Mouse (Mus musculus): ENCODE results near the gene Nkx2-5. TPM values are rescaled to one million over a fixed set of nuclear protein-coding genes. Genes with fewer than 3 reads are reported as not detected.

Gene Nkx2-5
- polyA plus RNA-seq, 2 experiments from 2014 or later: not detected

DNA sequence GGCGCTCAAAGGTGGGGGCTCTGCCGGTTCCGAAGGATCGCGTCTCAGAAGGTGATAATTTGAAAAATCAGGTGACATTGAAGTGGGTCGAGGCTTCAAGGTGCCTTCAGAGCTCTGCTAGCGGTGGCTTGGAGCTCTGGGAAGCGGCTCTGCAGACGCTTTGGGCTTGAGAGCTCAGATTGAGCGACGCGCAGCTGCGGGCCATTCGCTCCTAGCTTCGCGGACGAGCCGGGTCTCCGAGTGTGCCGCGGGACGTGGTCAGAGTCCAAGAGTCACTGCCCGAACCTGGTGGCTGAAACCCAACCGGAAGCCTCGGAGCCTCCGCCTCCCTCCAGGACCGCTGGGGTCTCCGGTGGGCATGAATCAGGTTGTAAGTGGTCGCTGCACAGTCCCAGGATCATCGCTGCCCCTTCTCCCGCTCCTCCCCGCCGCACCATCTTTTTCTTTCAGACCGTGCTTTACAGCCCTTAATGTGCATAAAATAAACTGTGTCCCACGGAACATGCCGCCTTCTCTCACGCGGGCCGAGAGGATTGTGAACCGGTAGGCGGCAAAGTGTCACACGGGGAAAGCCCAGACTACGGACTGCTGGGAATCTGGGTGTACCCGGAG is 5.0 kb upstream of the Nkx2-5 start:
- ATAC-seq: no peak

DNA sequence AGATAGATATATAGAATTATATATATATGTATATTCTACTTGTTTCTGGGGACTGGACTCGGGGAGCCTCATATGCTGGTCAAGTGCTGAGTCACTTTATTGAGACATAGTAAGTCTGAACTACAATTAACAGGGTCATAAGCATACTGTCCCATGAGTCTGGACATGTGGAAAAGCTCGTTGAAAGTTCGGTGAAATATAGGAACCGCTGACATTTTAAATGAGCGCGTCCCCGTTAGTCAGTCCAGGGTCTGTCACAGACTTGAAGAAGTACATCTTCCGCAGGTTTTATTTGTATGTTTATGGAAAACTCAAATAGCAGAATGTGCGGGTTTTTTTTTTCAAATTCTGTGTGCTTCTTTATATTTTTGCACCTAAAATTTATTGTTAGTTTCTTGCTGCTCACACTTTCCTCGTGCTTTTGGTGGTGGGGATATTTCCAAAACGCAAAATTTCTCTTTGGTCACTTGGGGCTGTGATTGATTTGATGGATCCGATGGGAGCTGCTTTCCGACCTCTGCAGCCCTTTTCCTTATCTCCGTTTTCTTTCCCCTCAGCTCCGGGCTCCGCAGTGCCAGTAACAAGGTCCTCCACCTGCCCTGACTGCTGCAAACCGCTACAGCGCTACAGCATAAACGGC is 4.4 kb upstream of the Nkx2-5 start:
- ATAC-seq: no peak

DNA sequence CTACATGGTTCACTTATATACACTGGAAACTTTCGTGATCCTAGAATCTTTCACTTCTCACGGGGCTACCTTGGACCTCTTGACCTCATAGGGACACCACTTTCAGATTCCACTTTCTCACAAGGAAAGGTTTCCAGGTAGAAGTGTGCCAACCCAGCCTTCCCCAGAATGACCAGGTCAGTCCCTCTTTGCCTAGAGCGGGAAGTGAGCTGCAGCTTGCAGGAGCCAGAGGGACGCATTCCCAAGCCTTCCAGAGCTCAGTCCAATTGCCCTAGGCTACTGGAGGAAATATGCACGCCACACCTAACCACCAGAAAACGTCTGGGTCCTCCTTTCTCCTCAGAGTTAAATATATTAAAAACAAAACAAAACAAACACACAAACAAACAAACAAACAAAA is 3.4 kb upstream of the Nkx2-5 start:
- no peak for ATAC-seq

DNA sequence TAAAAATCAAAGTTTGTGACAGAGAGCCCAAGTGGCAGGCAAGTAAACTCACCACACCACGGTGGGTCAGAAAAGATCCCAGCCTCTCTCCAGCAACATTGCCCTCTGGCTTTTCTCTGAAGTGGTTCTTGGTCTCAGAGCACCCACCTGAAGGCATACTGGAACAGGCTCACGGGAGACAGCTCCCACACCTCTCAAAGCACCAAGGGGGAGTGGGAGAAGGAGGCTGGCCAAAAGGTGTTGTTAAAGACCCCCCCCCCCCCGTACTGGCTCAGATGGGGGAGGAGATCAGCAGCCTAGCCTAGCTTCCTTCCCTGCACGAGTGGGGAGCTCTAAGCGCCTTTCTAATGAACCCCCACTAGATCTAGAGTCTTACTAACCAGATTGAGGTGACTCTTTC is 3.0 kb upstream of the Nkx2-5 start:
- ATAC-seq: no peak

DNA sequence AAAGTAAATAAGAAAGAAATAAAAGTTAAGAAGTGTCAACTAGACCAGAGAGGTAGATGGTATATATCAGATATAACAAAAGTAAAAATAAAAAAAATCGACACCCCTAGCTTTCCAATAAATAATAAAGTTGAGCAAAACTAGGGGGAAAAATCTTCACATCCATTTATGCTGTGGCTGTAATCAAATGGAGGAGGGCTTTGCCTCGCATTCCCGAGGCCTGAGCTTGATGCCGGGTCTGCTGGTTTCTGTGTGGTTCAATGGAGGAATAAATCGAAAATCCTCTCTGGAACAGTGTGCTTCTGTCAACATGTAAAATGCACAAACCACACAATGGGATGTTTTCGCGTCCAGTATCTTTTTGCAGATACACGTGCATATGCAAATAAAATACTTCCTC is 1.6 kb upstream of the Nkx2-5 start:
- no peak for ATAC-seq

DNA sequence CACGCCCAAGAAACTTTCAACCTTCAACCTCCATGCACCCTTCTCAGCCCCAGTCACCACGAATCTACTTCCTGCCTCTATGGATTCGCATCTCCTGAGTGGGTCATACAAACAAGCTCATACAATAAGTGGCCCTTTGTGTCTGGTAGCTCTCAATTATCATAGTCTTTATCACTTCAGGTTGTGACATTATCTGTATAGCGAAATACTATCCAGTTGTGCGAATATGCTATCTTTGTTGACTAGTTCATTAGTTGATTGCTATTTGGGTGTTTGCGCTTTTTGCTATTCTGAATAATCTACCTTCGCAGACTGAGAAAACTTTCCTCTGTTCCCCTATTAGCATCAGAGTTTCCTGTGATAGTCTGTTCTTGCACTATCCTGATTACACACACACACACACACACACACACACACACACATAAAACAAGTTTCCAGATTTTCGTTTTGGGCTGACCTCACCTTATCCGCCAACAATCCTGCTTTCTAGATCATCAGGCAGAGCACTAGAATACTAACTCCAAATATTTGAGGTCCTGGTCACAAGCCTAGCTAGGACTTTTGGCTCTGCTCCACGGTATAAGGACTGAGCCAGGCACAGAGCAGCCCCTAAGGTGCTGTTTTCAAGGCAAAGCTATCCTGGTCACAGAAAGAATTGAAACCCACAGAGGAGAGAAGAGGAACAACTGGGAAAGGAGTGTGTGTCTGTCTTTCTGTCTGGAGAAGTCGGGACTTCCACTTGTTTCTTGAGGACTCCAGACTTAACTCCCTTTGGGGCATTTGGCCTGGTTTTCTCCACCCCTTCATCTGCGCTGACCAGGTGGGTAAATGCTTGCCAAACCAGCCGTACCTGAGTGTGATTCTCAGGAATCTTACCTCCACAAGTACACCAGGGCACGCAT is 591 bp upstream of the Nkx2-5 start:
- ATAC-seq: no peak

DNA sequence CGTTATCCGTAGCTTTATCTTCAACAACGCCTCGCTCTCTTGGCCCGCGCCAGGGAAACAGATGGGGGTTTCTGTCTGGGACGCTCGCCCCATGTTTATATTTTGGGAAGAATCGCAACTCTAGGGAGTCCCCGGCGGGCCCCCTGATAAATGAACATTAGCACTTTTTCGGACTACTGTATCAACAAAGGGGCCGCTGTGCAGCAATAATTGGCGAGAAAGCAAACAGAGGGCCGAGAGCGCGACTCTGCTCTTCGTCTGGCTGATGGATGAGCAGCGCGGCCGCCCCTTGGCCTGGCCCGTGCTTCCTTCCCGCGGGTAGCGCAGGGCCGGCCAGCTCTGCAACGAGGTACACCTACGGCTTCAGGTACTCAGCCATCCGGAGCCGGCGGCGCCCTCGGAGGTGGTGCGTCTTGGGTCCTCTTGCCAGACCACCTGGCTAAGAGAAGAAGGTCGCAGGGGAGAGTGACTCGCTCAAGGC is 398 bp downstream of the Nkx2-5 start:
- no peak for ATAC-seq

DNA sequence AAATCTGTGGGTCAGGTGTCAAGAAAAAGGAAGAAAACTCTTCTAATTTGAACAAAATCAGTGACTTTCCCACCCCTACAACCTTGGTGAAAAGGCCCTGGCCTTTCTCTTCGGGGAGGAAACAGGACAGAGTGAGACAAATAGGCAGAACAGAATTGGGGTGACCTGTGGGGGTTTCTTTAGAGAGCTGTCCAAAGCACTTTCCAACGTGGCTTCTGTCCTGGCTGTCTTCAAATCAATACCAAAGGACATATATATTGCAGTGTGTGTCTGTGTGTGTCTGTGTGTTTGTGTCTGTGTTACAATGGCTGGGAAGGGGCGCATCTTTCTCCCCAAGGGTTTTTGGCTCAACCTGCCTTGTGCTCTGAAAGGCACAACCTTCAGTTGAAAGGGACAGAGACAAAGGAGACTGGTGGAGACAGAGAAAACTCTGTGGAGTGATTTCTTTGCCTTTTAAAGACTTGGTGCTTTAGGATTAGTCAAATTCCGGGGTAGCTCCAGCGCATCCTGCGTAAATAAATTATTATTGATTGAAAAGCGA is 1.0 kb downstream of the Nkx2-5 start:
- no peak for ATAC-seq

DNA sequence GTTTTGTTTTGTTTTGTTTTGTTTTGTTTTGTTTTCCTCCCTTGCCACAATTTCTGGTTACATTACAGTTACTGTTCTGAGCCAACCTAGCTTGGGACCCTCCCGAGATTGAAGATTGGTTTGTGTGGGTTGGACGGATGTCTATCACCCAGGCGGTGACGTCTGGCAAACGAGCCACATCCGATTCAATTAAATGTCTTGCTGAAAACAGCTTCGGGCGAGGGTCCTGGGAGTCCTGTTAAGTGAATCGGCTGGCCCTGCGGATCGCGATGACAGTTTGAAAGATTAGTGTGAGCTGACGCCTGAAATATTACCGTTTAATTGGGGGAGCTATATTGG is 1.6 kb downstream of the Nkx2-5 start:
- peak; percentile 67 for ATAC-seq

DNA sequence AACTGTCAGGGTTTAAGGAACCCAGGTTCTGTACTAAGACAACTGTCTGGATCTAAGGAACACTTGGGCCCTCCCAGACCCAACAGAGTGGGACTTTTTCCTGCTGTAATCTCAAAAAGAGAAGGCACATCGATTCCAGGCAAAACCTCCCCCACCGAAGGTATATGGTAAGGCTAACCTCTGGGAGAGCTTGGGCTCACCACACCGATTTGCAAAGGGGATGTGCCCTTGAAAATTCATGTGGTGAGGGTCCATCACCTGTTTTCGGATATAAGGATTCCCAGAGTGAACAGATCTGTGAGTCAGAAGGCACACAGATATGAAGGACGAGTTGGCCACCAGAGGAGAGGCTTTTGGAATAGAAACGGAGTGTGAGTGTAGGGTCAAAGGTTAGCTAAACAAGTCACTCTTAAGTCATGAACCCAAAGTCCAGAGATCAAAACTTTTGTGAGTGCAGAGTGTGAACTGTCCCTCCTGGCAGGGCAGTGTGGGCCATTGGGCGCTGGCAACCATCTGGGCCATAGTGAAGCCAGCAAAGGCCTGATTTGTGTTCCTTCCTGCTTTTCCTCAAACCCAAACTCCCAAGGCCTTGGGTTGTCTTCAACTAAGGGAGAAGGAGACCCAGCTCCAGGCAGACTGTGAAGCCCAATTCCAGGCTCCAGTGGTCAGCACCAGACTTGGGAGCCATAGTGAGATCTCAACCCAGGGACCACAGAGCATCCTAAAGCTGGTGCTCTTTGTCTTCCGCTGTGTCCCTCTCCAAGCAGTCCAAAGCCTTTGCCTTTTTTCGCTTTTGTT is 2.2 kb downstream of the Nkx2-5 start:
- no peak for ATAC-seq

DNA sequence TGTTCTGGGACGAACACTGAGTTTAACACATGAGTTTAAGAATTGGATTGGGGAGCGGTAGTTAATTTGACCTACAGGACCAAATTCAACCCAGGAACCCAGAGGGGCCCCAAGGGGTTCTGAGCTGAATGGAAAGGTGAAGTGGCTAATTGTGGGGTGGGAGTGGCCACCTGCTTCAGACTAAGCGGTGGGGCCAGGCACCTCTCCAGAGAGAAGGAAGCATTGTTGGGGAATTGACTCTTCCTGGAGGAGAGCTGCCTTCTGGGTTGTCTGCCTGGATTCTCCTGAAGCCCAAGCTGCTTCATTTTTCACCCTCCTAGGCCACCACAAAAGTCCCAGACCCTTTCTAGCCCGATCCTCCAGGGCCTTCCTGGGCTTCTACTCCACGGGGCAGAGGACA is 2.8 kb downstream of the Nkx2-5 start:
- ATAC-seq: no peak

DNA sequence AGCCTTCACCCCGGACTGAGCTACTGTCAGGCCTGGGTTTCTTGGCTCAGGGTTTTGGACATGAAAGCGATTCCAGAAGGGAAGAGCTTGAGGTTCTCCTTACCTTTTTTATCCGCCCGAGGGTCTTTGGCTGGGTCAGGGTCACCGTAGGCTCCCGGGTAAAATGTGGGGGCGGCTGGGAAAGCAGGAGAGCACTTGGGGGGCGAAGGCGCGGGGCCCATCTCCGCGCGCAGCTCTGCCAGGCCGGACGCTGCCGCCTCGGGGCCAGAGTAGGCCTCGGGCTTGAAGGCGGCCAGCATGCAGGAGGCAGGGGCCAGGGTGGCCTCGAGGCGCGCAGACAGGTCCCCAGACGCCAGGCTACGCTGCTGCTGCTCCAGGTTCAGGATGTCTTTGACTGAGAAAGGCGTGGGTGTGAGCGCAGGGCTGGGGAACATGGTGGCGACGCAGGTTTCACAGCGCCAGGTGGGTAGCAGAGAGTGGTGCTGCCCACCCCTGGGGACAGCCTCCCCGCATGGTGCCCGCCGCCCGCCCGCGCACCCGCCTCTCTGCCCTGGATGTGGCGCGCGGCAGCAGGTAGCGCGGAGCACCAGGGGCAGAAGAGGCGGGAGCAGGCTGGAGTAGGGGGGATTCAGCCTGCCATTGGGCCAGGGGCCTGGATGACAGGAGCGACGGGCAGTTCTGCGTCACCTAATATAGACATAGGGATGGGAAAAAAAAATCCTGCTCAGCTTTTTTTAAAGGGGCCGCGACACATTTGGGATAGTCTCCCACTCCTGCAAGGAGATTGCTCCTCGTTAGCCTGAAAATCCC is 3.7 kb downstream of the Nkx2-5 start:
- ATAC-seq: no peak

DNA sequence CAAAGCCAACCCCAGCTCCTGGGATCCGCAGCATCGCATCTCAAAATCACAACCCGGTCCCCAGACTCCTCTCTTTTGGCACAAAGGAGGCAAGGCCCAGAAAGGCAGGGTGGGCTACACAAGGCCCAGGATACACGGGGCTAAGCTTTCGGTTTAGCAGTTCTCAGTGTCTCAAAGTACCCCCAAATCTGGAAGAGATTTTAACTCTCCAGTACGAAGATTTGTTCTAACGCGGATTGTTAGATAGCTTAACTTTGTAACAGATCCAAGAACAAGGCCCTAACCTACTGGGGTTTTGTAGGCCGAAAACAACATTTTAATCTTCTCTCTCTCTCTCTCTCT is 4.4 kb downstream of the Nkx2-5 start:
- ATAC-seq: no peak

DNA sequence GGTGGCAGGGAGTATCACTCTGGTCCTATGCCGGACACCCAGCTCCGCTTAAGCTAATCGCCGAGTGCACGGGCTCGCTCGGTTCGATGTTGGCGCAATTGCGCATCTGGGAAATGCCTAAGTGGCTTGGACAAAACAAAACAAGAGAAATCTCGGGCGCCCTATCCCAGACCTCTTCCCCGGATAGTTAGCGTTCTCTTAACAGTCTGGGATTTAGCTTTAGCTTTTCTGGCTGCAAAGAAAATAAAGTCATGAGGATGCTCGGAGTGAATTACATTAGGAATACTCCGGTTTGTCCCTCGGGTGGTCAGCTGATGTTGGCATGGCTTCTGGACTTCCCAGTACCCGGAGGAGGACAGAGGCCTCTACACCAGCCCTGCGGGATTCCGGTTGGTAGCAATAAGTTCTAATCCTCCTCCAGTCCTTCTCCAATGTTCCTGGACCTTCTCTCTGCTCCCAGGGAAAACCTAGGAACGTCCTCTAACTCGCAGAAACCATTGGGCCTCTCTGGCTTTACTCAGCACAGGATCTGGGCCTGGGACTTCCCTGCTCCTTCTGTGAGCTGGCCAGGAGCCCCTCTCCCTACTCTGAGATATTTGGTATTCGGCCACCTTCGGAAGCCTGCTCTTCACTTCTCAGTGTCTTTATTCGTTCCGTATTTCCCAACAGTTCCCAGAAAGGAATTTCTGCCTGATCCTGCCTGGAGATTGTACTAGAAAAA is 4.9 kb downstream of the Nkx2-5 start:
- no peak for ATAC-seq

DNA sequence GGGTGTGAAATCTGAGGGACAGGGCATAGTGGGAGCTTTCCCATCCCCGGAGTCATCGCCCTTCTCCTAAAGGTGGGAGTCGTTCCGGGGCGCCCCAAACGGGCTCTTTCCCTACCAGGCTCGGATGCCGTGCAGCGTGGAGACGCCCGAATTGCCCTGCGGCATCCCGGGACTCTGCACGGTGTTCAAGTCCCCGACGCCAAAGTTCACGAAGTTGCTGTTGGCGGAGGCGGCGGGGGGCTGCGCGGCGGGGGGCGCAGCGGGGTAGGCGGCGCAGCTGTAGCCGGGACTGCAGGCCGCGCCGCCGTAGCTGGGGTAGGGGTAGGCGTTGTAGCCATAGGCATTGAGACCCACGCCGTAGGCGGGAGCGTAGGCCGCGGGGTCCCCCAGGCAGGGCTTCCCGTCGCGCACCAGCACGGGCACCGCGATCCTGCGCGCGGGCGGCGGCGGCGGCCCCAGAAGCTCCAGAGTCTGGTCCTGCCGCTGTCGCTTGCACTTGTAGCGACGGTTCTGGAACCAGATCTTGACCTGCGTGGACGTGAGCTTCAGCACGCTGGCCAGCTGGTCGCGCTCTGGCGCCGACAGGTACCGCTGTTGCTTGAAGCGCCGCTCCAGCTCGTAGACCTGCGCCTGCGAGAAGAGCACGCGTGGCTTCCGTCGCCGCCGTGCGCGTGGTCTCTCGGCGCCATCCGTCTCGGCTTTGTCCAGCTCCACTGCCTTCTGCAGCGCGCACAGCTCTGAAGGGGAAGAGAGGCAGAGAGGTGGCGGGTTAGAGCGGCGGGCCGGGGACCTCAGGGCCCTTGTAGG is 5.7 kb downstream of the Nkx2-5 start:
- no peak for ATAC-seq

DNA sequence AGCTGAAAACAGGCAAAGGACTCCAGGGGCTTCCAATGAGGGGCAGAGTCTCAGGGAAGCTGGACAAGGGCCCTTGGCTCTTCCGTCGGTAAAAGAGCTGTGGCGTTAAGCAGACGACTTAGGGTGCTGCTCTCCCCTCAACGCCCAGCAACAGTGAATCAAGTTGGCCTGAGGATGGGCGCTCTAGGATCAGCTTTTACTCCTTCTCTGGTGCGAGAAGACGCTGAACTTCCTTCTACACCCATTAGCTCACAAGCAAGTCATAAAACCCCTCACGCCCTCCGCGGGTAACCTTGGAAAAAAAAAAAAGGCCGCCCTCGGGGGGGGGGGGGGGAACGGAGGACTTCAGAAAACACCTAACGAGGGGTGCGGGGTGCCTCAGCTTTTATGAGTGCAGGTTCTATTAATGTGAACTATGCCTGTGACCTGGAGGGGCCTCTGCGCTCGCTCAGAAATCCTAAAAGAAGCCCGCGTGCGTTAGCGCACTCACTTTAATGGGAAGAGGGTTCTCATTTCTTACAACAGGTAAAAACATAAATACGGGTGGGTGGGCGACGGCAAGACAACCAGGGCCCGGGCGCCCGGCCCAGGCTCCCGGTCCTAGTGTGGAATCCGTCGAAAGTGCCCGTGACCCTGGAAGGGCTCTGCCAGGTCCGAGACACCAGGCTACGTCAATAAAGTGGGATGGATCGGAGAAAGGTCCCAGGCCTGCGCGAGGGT is 6.5 kb downstream of the Nkx2-5 start:
- ATAC-seq: no peak

DNA sequence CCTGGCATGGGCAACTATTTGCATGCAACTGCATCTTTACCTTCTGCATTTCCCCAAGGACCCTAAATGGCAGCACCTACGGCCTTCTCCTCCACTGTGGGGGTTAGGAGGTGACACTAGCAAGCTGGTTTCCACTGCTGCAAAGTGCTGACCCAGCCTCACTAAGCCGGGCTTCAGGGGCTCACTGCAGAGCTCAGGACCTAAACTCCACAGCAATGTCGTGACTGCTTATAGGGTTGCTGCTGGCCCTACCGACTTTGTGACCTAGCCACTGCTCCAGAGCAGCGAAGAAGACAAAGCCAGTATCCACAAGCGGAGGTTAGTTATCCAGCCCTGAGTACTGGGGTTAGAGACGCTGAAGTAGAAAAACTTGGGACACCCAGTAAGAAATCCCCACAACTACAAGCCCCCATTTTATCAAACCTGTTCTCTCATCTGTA is 7.2 kb downstream of the Nkx2-5 start:
- ATAC-seq: no peak

DNA sequence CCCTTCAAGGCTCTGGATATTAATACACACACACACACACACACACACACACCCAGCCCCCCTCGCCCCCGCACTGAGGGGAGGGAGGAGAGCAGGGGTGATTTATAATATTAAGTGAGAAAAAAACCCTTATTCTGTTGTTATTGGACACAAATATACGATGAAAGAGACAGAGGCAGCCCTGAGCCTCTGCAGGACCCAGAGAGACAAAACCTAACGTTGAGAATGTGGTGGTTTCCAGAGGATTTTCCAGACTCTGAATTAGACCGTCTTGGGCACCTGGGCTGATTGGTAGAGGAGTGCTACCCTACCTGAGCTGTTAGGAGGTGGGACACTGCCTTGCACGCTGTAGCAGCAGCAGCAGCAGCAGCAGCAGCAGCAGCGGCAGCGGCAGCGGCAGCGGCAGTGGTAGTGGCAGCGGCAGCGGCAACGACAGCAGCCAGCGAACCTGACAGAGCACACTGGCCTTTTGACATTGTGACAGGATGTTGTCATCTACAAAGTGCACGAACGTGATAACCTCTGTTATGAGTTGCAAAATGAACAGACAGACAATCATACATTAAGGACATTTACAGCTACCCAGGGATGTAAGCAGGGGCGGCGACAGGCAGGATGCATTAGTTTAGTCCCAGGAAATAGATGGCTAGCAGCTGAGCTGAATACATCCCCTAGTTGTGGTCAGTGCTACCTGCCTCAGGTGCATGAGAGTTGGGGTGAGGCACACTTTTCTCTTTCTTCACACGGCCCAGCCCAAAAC is 7.8 kb downstream of the Nkx2-5 start:
- peak; percentile 41 for ATAC-seq

DNA sequence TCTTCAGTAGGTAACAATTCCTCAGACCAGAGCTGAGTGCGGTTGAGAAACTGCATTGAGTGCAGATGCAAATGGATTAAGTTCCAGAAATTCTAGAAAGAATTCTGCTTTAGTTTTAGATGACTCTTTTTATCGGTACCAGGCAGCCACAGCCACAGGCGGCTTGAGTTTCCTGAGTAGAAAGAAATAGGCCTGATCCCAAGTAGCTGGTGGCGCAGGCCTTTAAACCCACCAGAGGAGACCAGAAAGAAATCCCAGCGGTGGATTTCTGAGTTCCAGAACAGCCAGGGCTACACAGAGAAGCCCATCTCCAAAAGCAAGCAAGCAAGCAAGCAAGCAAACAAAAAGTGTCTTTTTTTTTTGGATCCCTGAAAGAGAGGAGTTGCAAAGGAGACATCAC is 8.4 kb downstream of the Nkx2-5 start:
- ATAC-seq: no peak

Measured in CD4-positive, CD25-positive, alpha-beta regulatory T cell, adult 4 months (primary cell).